Mouse (Mus musculus) embryo, embryonic 11.5 days (tissue): Measurements from ENCODE around the gene Prrc2b.

Experiments used
- DNase-seq: peaks from one replicate; pipeline ENCODE4 v3.0.0-alpha.2; 2012; ENCODE audit warnings: low read depth, low spot score

Gene Prrc2b

DNA sequence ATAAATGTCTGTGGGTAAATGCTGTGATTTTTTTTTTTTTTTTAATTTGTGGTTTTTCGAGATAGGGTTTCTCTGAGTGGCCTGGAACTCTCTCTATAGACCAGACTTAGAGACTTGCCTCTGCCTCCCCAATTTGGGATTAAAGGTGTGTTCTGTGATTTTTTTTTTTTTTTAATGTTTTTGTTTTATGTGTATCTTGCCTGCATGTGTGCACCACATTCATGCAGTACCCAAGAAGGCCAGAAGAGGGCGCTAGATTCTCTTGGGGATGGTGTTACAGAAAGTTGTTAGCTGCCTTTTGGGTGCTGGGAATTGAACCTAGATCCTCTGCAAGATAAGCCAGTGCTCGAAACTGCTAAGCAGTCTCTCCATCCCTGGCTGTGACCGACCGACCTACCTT is 10.1 kb downstream of the Prrc2b start:
- DNase-seq: no peak

DNA sequence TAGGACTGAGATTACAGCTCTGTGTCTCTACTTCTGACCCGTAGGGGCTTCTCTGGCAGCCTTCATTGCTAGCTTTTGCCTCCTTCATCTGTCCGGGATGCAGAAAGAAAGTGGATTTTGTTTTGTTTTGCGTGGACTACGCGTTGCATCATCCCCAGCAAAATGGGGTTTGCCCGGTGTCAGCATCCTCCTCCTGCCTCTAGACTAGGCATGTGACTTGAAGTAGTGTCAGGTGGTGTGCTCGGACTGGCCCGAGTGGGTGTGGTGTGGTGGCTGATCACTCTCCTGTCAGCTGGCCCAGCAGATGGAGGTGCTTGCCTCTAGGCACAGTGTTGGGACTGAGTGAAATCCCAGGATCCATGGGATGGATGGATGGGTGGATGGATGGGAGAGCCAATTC is 11.2 kb downstream of the Prrc2b start:
- DNase-seq: no peak

DNA sequence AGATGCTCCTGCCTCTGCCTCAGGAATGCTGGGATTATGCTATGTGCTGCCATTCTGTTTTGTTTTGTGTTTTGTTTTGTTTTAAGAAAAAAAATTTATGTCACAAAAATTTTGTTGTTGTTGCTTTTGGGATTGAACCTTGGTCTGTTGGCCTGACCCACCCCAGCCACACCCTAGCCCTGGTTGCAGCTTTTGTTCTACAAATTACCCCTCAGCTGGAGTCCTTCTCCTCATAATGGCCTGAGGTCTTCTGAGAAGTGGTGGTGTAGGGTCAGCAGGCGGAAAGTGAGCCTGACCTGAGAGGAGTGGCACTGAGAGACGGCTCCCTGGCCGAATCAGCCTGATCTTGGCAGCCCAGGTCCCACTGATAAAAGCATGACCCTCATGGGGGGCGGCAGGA is 11.8 kb downstream of the Prrc2b start:
- DNase-seq: no peak

DNA sequence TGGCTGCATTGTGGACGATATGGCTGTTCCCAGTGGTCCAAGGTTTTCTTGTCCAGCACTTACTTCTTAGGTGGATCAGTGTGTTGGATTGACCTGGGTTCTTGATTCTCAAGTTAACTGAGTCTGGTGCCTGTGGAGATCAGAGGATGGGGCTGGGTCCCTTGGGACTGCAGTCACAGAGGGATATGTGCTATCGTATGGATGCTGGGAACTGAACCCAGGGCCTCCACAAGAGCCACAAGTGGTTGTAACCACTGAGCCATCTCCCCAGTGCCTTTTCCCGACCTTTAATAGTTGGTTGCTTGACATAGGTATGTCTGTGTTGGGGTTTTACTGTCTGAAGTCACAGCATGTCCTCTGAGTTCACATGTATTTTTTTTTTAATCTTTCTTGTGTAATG is 12.2 kb downstream of the Prrc2b start:
- no peak for DNase-seq

DNA sequence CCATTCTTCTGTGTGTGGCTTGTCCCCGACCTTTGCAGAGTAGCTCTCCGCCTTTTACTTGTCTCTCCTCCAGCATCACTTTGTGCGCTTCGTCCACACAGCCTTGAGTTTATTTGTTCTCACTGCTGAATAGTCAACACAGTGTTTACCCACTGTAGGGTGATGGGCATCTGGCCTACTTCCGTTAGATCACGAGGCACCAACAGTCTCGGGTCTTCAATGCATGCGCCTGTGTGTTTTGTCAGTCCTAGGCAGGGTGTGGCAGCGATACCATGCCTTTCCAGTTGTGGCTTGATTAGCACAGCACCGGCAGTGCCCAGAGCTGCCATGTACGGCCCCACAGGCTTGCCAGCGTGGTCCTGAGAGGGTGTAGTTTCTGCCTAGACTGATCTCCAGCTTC is 13.6 kb downstream of the Prrc2b start:
- DNase-seq: no peak

DNA sequence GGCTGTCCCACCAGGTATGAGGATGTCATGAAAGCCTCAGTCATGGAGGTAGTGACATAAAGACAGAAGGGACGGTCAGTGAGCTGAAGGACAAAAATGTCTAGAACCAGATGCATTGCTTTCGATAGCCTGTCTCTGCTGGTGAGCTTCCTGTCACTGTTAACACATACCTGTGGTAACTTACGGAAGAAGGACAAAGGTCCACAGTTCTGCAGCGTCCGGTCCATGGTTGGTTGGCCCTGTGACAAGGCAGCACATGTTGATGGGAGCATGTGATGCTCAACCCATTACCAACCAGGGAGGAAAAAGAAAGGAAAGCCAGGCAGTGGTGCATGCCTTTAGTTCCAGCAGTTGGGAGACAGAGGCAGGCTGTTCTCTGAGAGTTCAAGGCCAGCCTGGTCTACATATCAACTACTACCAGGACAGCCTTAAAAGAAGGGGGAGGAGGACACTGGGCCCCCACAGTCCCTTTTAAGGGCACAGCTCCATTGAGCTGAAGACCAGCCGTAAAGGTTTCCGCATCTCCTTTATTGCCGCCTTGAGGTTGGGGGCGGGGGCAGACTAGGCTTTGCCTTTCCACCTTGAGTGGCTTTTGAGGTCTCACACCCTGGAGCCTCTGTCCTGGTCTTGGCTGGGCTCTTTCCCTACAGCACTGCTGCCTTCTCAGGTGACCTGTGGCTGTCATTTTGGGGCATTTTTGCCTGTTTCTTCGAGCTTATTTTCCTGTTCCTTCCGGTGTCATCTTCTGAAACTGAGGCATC is 14.3 kb downstream of the Prrc2b start:
- no peak for DNase-seq

DNA sequence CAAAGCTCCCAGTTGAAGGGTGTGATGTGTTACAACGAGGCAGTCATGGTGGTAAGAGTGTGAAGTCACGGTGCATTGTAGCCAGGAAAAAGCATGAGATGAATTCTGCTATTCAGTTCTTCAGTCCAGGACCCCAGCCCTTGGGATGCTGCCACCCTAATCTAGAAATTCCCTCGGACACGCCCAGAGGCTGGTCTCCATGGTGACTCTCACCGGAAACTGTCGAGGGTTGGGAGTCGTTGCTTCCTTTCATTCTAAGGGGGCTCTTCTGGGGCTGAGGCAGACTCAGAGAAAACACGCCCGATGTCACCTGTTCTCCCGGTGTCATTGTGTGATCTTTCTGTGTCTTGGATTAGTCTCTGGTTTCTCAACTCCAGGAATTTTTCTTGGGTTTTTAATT is 15.7 kb downstream of the Prrc2b start:
- no peak for DNase-seq

DNA sequence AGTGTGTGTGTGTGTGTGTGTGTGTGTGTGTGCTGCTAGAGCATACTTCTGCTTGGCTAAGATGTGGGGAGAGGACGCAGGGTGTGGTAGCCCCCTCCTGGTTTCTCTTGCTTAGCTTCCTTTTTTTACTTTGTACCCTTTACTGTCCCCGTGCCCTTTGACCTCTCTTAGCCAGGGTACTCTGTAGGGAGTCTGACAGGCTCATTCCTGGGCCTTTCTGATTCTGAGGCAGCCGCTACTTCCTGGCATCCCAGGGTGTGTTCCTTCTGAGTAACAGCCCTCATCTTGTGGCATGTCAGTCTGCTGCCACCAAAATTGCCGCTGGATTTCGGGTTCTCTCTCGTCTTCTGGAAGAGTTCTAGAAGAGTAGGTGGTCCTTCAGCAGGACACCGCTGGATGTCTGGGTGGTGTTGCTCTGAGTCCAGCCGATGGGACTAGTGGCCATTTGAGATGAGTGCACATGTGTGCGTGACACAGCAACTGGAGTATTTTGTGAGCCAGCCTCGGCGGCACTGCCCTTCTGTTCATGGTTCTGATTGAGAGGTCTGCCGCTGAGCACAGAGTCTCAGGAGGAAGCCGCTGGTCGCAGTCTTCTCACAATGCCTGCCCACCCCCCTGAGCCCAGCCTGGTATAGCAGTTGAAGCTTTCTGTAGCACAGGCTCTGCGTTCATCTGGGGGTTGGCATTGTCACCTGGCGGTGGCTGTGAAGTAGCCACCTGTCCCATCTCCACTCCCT is 16.3 kb downstream of the Prrc2b start:
- no peak for DNase-seq

DNA sequence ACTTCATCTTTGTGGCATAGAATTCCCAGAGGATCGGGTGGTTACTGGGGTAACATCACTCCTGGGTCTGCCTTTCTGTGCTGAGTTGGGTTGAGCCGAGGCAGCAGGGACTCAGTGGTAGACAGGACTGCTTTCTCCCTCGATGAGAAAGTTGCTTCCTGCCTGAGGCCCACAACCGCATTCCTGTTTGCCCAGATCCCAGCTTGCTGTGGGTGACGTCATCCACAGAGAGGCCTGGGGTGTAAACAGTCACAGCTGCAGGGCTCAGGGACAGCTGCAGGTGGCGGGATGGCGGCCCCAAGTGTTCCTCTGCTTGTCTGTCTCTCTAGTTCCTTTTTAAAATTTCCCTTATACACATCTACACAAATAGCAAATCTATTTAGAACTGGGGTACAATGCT is 16.9 kb downstream of the Prrc2b start:
- peak; percentile 54 for DNase-seq

DNA sequence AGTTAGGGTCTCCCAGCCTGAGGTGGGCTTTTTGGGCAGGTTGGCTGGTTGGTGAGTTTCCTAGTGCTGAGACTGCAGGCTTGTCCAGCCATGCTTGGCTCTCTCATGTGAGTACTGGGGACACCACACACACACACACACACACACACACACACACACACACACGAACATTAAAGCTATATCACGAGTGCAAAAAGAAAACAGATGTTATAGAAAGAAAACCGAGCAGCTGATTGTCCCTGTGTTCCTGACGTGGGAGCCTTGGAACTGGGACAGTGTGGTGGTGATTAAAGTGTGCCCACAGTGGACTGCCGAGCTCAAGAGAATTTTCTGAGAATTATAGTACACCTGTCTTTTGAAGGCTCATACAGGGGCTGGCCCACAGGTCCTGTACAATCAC is 18.4 kb downstream of the Prrc2b start:
- DNase-seq: no peak

DNA sequence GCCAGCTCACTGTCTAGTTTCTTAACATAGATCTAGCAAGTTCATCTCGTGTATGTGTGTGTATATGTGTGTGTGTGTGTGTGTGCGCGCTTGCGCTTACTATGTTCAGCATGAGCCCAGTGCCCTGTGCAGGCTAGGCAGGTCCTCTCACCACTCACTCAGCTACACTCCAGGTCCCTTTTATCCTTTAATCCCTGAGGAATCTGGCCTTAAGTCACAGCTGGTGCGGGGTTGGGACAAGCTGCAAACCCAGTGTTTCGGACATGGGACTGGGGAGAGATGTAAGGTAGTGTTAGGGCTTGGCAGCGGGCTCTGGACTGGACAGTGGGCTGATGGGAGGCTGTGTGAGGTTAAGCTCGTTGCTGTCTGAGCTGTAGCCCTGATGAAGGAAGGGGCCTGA is 19.1 kb downstream of the Prrc2b start:
- DNase-seq: no peak

DNA sequence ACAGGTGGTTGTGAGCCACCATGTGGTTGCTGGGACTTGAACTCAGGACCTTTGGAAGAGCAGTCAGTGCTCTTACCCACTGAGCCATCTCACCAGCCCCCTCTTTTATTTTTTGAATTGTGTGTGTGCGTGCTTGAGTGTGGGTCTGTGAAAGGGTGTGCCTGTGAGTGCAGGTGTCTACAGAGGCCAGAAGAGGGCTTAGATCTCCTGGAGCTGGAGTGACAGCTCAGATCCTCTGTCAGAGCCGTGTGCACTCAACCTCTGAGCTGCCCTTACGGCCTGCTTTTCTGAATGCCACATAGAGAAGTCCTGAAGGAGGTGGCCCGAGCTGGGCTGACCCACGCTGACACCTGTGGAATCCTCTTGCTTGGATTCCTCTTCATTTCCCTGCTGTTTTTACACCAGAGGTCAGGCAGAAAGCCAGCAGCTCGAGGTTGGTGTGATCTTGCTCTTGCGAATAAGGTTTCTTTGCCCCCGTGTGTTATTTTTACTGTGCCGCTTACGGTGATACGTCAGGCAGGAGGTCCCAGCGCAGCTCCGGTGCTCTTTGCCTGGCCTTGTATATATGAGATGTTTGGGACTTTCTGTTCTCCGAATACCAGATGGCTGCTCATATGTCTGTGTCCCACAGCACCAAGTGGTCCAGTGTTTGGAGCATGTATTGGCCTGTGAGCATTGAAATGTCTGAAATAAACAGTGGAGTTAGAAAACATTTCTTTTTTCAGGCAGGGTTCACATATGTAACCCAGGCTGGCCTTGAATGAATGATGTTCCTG is 21.0 kb downstream of the Prrc2b start:
- DNase-seq: no peak

DNA sequence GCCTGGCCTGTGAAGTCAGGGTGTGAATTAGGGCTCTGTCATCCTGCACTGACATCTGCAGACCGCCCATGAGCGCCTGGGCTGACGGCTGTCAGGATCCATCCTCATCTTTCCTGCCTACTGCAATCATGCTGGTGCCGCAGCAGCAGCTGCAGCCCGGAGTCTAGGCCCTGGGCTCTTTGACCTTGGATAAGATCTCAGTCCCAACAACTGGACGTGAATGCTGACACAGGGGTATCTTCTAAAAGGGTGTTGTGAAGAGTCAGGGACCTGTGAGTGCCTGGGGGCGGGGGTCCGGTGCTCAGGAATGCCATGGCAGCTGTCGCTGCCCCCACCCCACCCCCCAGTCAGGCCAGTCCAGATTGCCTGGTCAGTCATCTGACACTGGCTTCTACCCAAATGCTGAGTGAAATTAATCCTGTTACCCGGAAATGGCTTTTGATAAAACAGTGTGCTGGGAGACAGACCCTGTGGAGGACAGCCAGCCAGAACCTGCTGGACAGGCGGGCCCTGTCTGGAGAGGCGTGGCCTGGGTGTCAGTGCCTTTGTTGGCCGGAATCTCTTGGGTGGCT is 23.4 kb downstream of the Prrc2b start:
- no peak for DNase-seq

DNA sequence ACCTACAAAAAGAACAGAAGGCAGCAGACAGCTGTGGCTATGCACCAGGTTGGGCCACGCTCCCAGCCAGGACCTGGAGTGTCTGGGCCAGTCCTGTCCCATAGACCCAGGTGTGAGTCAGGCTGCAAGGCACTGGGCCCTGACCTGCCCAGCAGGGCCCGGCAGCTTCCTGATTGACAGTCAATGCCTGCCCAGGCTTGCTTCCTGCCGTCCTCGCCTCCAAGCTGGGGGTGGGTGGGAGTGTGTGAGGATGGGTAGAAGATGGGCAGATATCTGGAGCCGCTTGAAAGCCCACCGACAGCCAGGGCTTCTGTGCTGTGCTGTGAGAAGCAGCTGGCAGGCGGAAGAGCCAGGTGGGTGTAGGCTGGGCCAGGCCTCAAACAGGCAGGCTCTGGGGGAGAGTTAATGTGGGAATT is 24.2 kb downstream of the Prrc2b start:
- DNase-seq: no peak

DNA sequence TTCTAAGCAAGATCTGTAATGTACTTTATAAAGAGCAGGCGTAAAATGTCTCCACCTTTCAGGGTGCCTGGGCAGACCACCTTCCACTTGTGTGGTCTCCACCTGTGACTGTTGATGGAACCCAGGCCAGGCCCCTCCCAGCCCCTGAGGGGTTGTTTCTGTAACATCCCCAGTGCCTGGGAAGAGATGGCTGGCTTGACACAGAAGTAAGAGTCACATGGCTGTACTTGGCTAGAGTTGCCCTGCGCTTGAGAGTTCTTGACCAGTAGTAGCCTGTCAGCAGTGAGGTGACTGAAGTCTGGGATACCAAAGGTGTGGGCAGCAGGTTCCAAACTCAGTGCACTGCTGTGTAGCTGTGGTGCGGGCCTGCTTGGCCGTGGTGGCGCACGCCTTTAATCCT is 24.6 kb downstream of the Prrc2b start:
- no peak for DNase-seq

DNA sequence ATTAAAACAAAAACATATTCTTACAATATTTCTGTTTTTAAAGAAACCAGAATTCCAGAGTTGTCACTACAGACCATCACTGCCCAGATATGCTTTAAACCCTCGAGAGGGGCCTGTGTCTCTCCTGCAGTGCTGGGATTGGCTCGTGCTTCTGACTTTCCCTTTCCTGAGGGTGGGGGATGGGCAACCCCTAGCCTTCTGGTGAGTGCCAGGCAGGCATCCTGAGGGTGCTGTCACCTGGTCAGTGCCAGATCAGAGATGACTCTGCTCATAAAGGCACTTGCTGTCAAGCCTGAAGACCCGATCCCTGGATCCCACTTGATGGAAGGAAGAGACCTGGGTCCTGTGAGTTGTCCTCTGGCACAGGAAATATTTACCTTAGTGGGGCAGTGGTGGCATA is 26.0 kb downstream of the Prrc2b start:
- DNase-seq: no peak

DNA sequence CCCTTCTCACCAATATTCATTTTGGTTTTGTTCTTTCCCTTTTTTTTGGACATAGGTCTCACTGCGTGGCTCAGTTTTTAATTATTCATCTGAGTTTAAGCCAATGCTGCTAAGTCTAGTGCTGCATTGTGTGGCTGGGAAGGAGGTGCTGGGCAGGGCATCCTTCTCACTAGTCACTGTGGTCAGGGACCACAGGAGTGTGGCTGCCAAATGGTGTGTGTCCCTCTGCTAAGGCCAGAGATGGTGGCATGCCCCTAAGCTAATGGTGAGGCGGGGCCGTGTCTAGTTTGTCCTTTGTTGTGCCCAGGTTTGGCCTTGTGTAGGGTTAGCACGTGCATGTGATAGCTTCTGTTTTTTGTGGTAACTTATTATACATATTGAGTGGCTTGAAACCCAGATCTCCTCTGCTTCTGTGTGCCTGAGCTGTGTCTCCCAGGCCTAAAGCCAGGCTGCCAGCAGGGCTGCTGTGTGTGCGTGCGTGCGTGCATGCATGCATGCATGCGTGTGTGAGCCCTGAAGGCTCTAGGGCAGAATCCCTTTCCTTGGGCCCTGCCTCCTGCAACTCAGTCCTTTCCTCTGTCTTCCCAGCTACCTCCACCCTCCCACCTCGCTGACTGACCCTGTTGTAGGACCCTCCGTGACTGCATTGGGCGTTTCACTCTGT is 26.6 kb downstream of the Prrc2b start:
- no peak for DNase-seq

DNA sequence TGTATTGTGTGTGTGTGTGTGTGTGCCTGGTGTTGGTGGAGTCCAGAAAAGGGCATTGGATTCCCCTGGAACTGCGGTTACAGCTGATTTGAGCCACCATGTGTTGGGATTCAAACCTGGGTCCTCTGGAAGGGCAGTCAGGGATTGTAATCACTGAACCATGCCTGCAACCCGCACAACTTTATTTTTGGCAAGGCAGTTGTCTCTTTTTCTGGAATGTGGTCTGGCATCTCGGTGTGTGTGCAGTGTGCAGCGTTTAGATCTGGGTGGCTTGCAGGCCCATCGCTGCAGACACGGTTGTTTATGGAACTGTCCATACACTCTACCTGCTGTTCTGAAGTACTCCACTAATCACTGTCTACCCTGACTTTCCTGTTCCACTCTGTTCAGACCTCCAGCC is 28.5 kb downstream of the Prrc2b start:
- DNase-seq: no peak

DNA sequence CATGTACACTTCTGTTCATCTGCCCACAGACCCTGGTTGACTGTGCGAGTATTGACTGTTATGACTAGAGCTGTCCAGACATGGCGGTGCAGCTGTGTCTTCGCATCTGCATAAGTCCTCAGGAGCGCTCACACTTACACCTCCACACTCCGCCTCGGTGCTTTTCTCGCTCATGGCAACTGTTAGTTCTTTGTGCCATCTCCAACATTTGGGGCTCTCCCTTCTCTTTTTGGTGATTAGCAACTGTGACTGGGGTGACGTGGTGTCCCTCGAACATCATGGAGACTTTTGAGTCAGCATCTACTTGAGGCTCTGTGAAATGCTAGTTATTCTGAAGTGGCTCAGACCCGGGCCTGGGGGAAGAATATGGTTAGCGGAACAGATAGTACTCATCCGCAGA is 29.2 kb downstream of the Prrc2b start:
- DNase-seq: no peak

DNA sequence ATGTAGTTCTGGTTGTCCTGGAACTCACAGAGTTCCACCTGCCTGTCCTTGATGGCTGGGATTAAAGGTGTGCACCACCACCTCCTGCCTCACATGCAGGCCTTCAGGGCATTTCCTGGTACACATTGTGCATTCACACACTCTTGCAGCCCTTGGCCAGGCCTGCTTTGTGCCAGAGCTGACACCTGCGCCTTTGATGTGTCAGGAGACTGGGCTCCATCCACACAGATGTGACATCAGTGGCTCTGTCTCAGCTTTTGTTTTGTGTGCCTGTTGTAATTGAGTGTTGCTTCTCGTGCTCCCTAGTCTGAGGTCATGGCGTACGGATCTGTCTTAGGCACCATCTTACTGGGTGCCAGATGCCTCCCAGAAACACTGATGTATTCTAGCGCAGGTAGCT is 30.5 kb downstream of the Prrc2b start:
- no peak for DNase-seq

DNA sequence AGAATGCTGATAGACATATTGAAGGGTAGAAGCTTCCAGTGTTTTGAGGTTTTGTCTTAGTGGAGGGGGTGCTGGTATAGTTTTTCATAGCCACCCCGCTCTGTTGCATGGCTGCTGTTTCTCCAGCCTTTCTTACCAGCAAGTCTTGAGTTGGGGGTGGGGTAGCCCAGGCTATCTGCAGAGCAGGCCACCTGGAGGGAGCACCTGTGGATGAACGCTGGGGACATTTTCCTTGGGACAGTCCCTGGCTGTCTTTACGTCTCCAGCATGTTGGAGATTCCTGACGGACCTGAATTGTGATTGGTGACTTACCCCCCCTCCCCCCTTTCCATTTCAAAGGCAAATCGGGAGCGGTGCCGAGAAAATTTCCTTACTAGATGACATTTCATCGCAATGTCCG is 31.2 kb downstream of the Prrc2b start:
- DNase-seq: no peak
